Mouse (Mus musculus) thymus, adult 2 months (tissue): ENCODE results near the gene Il25.

Experiments
- CTCF ChIP-seq: fragments of 200-500 bp; IDR thresholded peaks from 2 replicates; pipeline ENCODE4 v1.5.1; 2012; ENCODE audit warnings: mild to moderate bottlenecking, control low read depth, low read length, moderate library complexity, borderline replicate concordance; ENCODE audit not compliant: control insufficient read depth, poor library complexity, insufficient read depth; ENCODE audit errors: extremely low read depth
- POLR2A ChIP-seq: fragments of 200-500 bp; IDR thresholded peaks from 2 replicates; pipeline ENCODE4 v1.6.1; 2012; ENCODE audit warnings: mild to moderate bottlenecking, low read length, control low read depth, moderate library complexity; ENCODE audit not compliant: control insufficient read depth, poor library complexity, insufficient read depth; ENCODE audit errors: extremely low read depth

DNA sequence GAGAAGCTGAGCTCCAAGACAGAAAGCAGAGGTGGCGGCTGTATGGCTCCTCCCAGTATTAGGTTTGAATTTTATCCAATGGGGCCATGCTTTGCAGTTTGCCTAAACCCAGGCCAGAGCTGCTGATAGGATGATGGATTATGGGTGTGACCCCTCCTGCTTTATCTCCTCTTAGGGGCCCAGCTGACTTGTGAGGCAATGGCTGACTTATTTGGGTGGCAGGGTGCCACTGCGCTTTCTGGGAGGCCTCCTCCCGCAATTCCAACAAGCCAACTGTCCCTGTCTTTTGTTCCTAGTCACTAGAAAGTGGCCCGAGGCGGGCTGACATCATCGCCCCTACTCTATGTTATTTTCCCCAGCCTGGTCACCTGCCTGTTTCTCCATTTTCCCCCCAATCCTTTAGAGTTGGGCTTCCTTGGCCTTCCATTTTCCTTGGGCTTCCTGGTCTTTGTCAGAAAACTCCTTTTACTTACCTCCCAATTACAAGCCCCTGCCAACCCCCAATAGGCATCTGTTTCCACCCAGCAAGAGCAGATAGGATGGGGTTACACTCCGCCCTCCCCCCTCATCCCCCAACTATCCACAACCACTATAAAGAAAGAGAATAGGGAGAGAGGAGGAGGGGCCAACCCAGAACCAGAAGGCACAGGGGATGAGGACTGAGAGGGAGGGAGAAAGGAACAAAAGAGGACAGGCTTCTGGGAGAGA lies 7.7 kb upstream of the Il25 start:
- no peak for TF ChIP-seq CTCF
- TF ChIP-seq POLR2A = no peak
